Mouse (Mus musculus): Measurements from ENCODE around the gene Vmn1r125. TPM values are rescaled to one million over a fixed set of nuclear protein-coding genes. Genes with fewer than 3 reads are reported as not detected.
"Not testable (repeated sequence)": the region's sequence is repeated elsewhere in the genome, so short reads cannot be mapped to it uniquely, and the experiment has no call there.

Vmn1r125 gene
- polyA plus RNA-seq (2015; fragmentation: Nextera tagmentation; extraction: Ambion mirVana): not detected in 2 replicates

- H3K4me2 ChIP-seq (replicated peaks; ENCODE audit: low read depth); H3K4me3 ChIP-seq (ENCODE audit: low read depth, low read length); H3K9me3 ChIP-seq (ENCODE audit: control insufficient read depth); ATAC-seq; H3K4me1 ChIP-seq (replicated peaks; ENCODE audit: control insufficient read depth, insufficient read depth, low read length); H3K27ac ChIP-seq (ENCODE audit: low read depth, low read length); H3K27me3 ChIP-seq (replicated peaks; ENCODE audit: control insufficient read depth, insufficient read depth, low read length); H3K36me3 ChIP-seq (ENCODE audit: control insufficient read depth, insufficient read depth); H3K9ac ChIP-seq (ENCODE audit: low read depth, low read length): not testable (repeated sequence)
- WGBS: 67% methylated on average over 3 of the region's 3 CpGs
Observed at GRCm38 (mm10) chr7:21271879-21272278, at the start of gene Vmn1r125. Gene Vmn1r125, plus strand, starts transcription at chr7:21272179.

- not testable (repeated sequence) for H3K9me3 ChIP-seq (ENCODE audit: control insufficient read depth); H3K4me1 ChIP-seq (replicated peaks; ENCODE audit: control insufficient read depth, insufficient read depth, low read length); H3K9ac ChIP-seq (ENCODE audit: low read depth, low read length); H3K4me3 ChIP-seq (ENCODE audit: low read depth, low read length); ATAC-seq; H3K27me3 ChIP-seq (replicated peaks; ENCODE audit: control insufficient read depth, insufficient read depth, low read length); H3K36me3 ChIP-seq (ENCODE audit: control insufficient read depth, insufficient read depth); H3K27ac ChIP-seq (ENCODE audit: low read depth, low read length); H3K4me2 ChIP-seq (replicated peaks; ENCODE audit: low read depth)
- WGBS: 72% methylated on average over 4 of the region's 4 CpGs
Observed at GRCm38 (mm10) chr7:21260517-21260916, 11.5 kb upstream of the Vmn1r125 start, which contains the start of gene Vmn1r124. Gene Vmn1r124, minus strand, starts transcription at chr7:21260617.

- not testable (repeated sequence) for H3K27ac ChIP-seq (ENCODE audit: low read depth, low read length); H3K4me1 ChIP-seq (replicated peaks; ENCODE audit: control insufficient read depth, insufficient read depth, low read length); H3K9ac ChIP-seq (ENCODE audit: low read depth, low read length); H3K27me3 ChIP-seq (replicated peaks; ENCODE audit: control insufficient read depth, insufficient read depth, low read length); H3K4me2 ChIP-seq (replicated peaks; ENCODE audit: low read depth); ATAC-seq; H3K9me3 ChIP-seq (ENCODE audit: control insufficient read depth); H3K4me3 ChIP-seq (ENCODE audit: low read depth, low read length); H3K36me3 ChIP-seq (ENCODE audit: control insufficient read depth, insufficient read depth)
- WGBS: no CpG with 5 or more reads among the region's 5 CpGs
Observed at GRCm38 (mm10) chr7:21301367-21301766, 29.4 kb downstream of the Vmn1r125 start, which contains the start of gene Vmn1r126. Gene Vmn1r126, minus strand, starts transcription at chr7:21301467.

GRCm38 (mm10) chr7:21319761-21320160 lies 47.8 kb downstream of the Vmn1r125 start, which contains the start of gene Vmn1r127:
Gene Vmn1r127, minus strand, starts transcription at chr7:21319861.
- not testable (repeated sequence) for H3K9ac ChIP-seq (ENCODE audit: low read depth, low read length); ATAC-seq; H3K9me3 ChIP-seq (ENCODE audit: control insufficient read depth); H3K36me3 ChIP-seq (ENCODE audit: control insufficient read depth, insufficient read depth); H3K27ac ChIP-seq (ENCODE audit: low read depth, low read length); H3K4me3 ChIP-seq (ENCODE audit: low read depth, low read length); H3K27me3 ChIP-seq (replicated peaks; ENCODE audit: control insufficient read depth, insufficient read depth, low read length); H3K4me1 ChIP-seq (replicated peaks; ENCODE audit: control insufficient read depth, insufficient read depth, low read length); H3K4me2 ChIP-seq (replicated peaks; ENCODE audit: low read depth)
- WGBS: no CpG with 5 or more reads among the region's 3 CpGs

Other genes starting within 250 kb of the Vmn1r125 start
- not detected in 2 replicates for gene Vmn1r120, start 218.4 kb upstream of the Vmn1r125 start, polyA plus RNA-seq (2015; fragmentation: Nextera tagmentation; extraction: Ambion mirVana)
- not detected in 2 replicates for gene Vmn1r121, start 173.7 kb upstream of the Vmn1r125 start, polyA plus RNA-seq (2015; fragmentation: Nextera tagmentation; extraction: Ambion mirVana)
- gene Vmn1r122, start 138.1 kb upstream of the Vmn1r125 start, polyA plus RNA-seq (2015; fragmentation: Nextera tagmentation; extraction: Ambion mirVana): not detected in 2 replicates
- not detected in 2 replicates for gene Vmn1r123, start 110.0 kb upstream of the Vmn1r125 start, polyA plus RNA-seq (2015; fragmentation: Nextera tagmentation; extraction: Ambion mirVana)
- gene Gm5157, start 81.8 kb upstream of the Vmn1r125 start, polyA plus RNA-seq (2015; fragmentation: Nextera tagmentation; extraction: Ambion mirVana): not detected in 2 replicates
- gene Vmn1r124, start 11.6 kb upstream of the Vmn1r125 start, polyA plus RNA-seq (2015; fragmentation: Nextera tagmentation; extraction: Ambion mirVana): not detected in 2 replicates
- gene Vmn1r126, start 29.3 kb downstream of the Vmn1r125 start, polyA plus RNA-seq (2015; fragmentation: Nextera tagmentation; extraction: Ambion mirVana): not detected in 2 replicates
- gene Vmn1r127, start 47.7 kb downstream of the Vmn1r125 start, polyA plus RNA-seq (2015; fragmentation: Nextera tagmentation; extraction: Ambion mirVana): not detected in 2 replicates
- not detected in 2 replicates for gene Vmn1r128, start 77.2 kb downstream of the Vmn1r125 start, polyA plus RNA-seq (2015; fragmentation: Nextera tagmentation; extraction: Ambion mirVana)
- not detected in 2 replicates for gene Vmn1r129, start 89.1 kb downstream of the Vmn1r125 start, polyA plus RNA-seq (2015; fragmentation: Nextera tagmentation; extraction: Ambion mirVana)
- gene Gm6882, start 160.6 kb downstream of the Vmn1r125 start, polyA plus RNA-seq (2015; fragmentation: Nextera tagmentation; extraction: Ambion mirVana): not detected in 2 replicates
- gene Vmn1r130, start 239.6 kb downstream of the Vmn1r125 start, polyA plus RNA-seq (2015; fragmentation: Nextera tagmentation; extraction: Ambion mirVana): not detected in 2 replicates